In genomic region chr6:87043131-87043516, GRCm38 (mm10) we compare ENCODE assay signal across 8 mouse cellular contexts. TPM values are rescaled to one million over a fixed set of nuclear protein-coding genes. Genes with fewer than 3 reads are reported as not detected.
DNase-seq lines count a peak whose midpoint lies in the region; ATAC-seq and TF ChIP-seq lines count a peak whose summit lies in the region.

No protein-coding gene starts in this region.

- no peak for TF ChIP-seq CTCF in lung, embryonic 14.5 days (IDR thresholded peaks at IDR 0.05; ENCODE audit: low read depth)
- no peak for TF ChIP-seq CTCF in intestine, postnatal 0 days (IDR thresholded peaks at IDR 0.05; ENCODE audit: low read depth)

- ATAC-seq in lung, embryonic 14.5 days (ENCODE audit: insufficient read depth) = peak; percentile 18
- ATAC-seq in embryonic facial prominence, embryonic 13.5 days (ENCODE audit: insufficient number of reproducible peaks, insufficient read depth, low FRiP score, low TSS enrichment, low read depth) = no peak
- 0 out of 2 replicates have a peak, but pooled peaks have one; percentile 0 for ATAC-seq in intestine, postnatal 0 days
- peak; percentile 45 for ATAC-seq in neural tube, embryonic 14.5 days (ENCODE audit: low read depth)

- H3K27ac ChIP-seq in lung, embryonic 14.5 days (ENCODE audit: low read depth) = peak overlapping the region; percentile 100; the same call in 1 of the 2 replicates
- H3K27ac ChIP-seq in embryonic facial prominence, embryonic 13.5 days = peak overlapping the region; percentile 100
- H3K27ac ChIP-seq in intestine, postnatal 0 days (ENCODE audit: low read depth, low read length) = peak overlapping the region; percentile 99
- peak overlapping the region; percentile 97 for H3K27ac ChIP-seq in neural tube, embryonic 14.5 days (ENCODE audit: low read depth, low read length)

- peak; percentile 38 for DNase-seq in lung, embryonic 14.5 days
- DNase-seq in lung, postnatal 25 days (ENCODE audit: low spot score) = no peak
- DNase-seq in left cerebral cortex, postnatal 10 days (ENCODE audit: extremely low spot score in 1 of 2, low spot score in 2 of 2) = no peak
- DNase-seq in urinary bladder, postnatal 25 days (ENCODE audit: low spot score) = no peak
- DNase-seq in ovary, postnatal 10 days (ENCODE audit: low spot score) = no peak

- H3K4me3 ChIP-seq in lung, embryonic 14.5 days (ENCODE audit: low read depth, low read length) = peak overlapping the region; percentile 90
- peak overlapping the region; percentile 97 for H3K4me3 ChIP-seq in embryonic facial prominence, embryonic 13.5 days
- H3K4me3 ChIP-seq in intestine, postnatal 0 days (ENCODE audit: low read depth, low read length) = peak overlapping the region; percentile 92
- H3K4me3 ChIP-seq in neural tube, embryonic 14.5 days (ENCODE audit: low read depth, low read length) = peak overlapping the region; percentile 90

- H3K4me2 ChIP-seq in lung, embryonic 14.5 days = peak overlapping the region; percentile 80
- peak overlapping the region; percentile 79 for H3K4me2 ChIP-seq in embryonic facial prominence, embryonic 13.5 days
- H3K4me2 ChIP-seq in intestine, postnatal 0 days (replicated peaks; ENCODE audit: low read depth) = peak overlapping the region; percentile 89
- H3K4me2 ChIP-seq in neural tube, embryonic 14.5 days (ENCODE audit: low read depth, low read length) = peak overlapping the region; percentile 62

- intact Hi-C loops in left cerebral cortex, postnatal 10 days (cut with DNase I) = no loop called here

- WGBS in lung, embryonic 14.5 days = 1% methylated on average over 9 of the region's 9 CpGs
- WGBS in embryonic facial prominence, embryonic 13.5 days = under 1% methylated on average over 9 of the region's 9 CpGs
- 0% methylated on average over 9 of the region's 9 CpGs for WGBS in intestine, postnatal 0 days
- 4% methylated on average over 9 of the region's 9 CpGs for WGBS in neural tube, embryonic 14.5 days

- H3K36me3 ChIP-seq in lung, embryonic 14.5 days (ENCODE audit: insufficient read depth) = peaks cover 17% of the 10 kb centered on the region
- H3K36me3 ChIP-seq in embryonic facial prominence, embryonic 13.5 days = peaks cover 7% of the 10 kb centered on the region
- H3K36me3 ChIP-seq in intestine, postnatal 0 days (ENCODE audit: control insufficient read depth, insufficient read depth) = peaks cover 6% of the 10 kb centered on the region
- H3K36me3 ChIP-seq in neural tube, embryonic 14.5 days (ENCODE audit: control insufficient read depth, insufficient read depth, low read length) = no peaks in the 10 kb centered on the region

- peak overlapping the region; percentile 91 for H3K9ac ChIP-seq in lung, embryonic 14.5 days
- H3K9ac ChIP-seq in embryonic facial prominence, embryonic 13.5 days = peak overlapping the region; percentile 96
- peak overlapping the region; percentile 79 for H3K9ac ChIP-seq in intestine, postnatal 0 days (ENCODE audit: low read depth, low read length)
- H3K9ac ChIP-seq in neural tube, embryonic 14.5 days (replicated peaks; ENCODE audit: low read depth, low read length) = peak overlapping the region; percentile 95

- H3K4me1 ChIP-seq in lung, embryonic 14.5 days (ENCODE audit: insufficient read depth) = peaks cover 11% of the 10 kb centered on the region
- H3K4me1 ChIP-seq in embryonic facial prominence, embryonic 13.5 days = peaks cover 33% of the 10 kb centered on the region
- H3K4me1 ChIP-seq in intestine, postnatal 0 days (replicated peaks; ENCODE audit: control insufficient read depth, insufficient read depth, low read length) = 0 out of 2 replicates have a peak, but pooled peaks cover 4% of the 10 kb centered on the region
- peaks cover 7% of the 10 kb centered on the region for H3K4me1 ChIP-seq in neural tube, embryonic 14.5 days (ENCODE audit: control insufficient read depth, insufficient read depth, low read length)

- H3K9me3 ChIP-seq in lung, embryonic 14.5 days (ENCODE audit: low read depth, low read length) = no peaks in the 10 kb centered on the region
- no peaks in the 10 kb centered on the region for H3K9me3 ChIP-seq in embryonic facial prominence, embryonic 13.5 days
- no peaks in the 10 kb centered on the region for H3K9me3 ChIP-seq in intestine, postnatal 0 days (ENCODE audit: control insufficient read depth)
- no peaks in the 10 kb centered on the region for H3K9me3 ChIP-seq in neural tube, embryonic 14.5 days (ENCODE audit: control insufficient read depth, low read length)

- no peaks in the 10 kb centered on the region for H3K27me3 ChIP-seq in lung, embryonic 14.5 days (ENCODE audit: insufficient read depth, low read length)
- no peaks in the 10 kb centered on the region for H3K27me3 ChIP-seq in embryonic facial prominence, embryonic 13.5 days
- H3K27me3 ChIP-seq in intestine, postnatal 0 days (replicated peaks; ENCODE audit: control insufficient read depth, insufficient read depth, low read length) = no peaks in the 10 kb centered on the region
- no peaks in the 10 kb centered on the region for H3K27me3 ChIP-seq in neural tube, embryonic 14.5 days (ENCODE audit: control insufficient read depth, insufficient read depth, low read length)

RNA-seq across cellular contexts. Expression of gene Gfpt1, which starts 0.5 kb away (rescaled TPM):
- 22.1 and 25.7 TPM in 2 replicates for polyA plus RNA-seq in lung, embryonic 14.5 days (2014; fragmentation: Nextera tagmentation; extraction: Ambion mirVana)
- polyA plus RNA-seq in embryonic facial prominence, embryonic 13.5 days (2015; fragmentation: Nextera tagmentation; extraction: Ambion mirVana) = 22.0 and 22.2 TPM in 2 replicates
- 17.5 and 18.8 TPM in 2 replicates for polyA plus RNA-seq in intestine, postnatal 0 days (2015; fragmentation: Nextera tagmentation; extraction: Ambion mirVana)
- polyA plus RNA-seq in neural tube, embryonic 14.5 days (2014; fragmentation: Nextera tagmentation; extraction: Ambion mirVana) = 32.3 and 33.4 TPM in 2 replicates
- 10 to 100 TPM; 60.0 to 60.7 TPM for total RNA-seq in left cerebral cortex, postnatal 10 days (2021)

RNA-seq across cellular contexts. Expression of gene Nfu1, which starts 34.1 kb away (rescaled TPM):
- polyA plus RNA-seq in lung, embryonic 14.5 days (2014; fragmentation: Nextera tagmentation; extraction: Ambion mirVana) = 88.4 and 90.5 TPM in 2 replicates
- polyA plus RNA-seq in embryonic facial prominence, embryonic 13.5 days (2015; fragmentation: Nextera tagmentation; extraction: Ambion mirVana) = 95.2 and 105 TPM in 2 replicates
- polyA plus RNA-seq in intestine, postnatal 0 days (2015; fragmentation: Nextera tagmentation; extraction: Ambion mirVana) = 75.6 and 81.8 TPM in 2 replicates
- polyA plus RNA-seq in neural tube, embryonic 14.5 days (2014; fragmentation: Nextera tagmentation; extraction: Ambion mirVana) = 147 and 163 TPM in 2 replicates
- total RNA-seq in left cerebral cortex, postnatal 10 days (2021) = 10 to 100 TPM; 61.6 to 63.4 TPM
